Mouse (Mus musculus) lung, adult 2 months (tissue): ENCODE measurements around the gene Epop. TPM values are rescaled to one million over a fixed set of nuclear protein-coding genes. Genes with fewer than 3 reads are reported as not detected.
"Not testable (repeated sequence)": the region's sequence is repeated elsewhere in the genome, so short reads cannot be mapped to it uniquely, and the experiment has no call there.

Experiments
- DNase-seq: peaks from one replicate; pipeline ENCODE4 v3.0.0; 2022
- H3K4me1 ChIP-seq: fragments of 200-500 bp; 2 replicates; pipeline ENCODE4 v1.6.1; 2011; ENCODE audit warnings: low read length; ENCODE audit not compliant: control insufficient read depth, insufficient read depth
- H3K4me3 ChIP-seq: fragments of 200-500 bp; replicated peaks from 2 replicates; pipeline ENCODE3; 2011; ENCODE audit warnings: low read depth, mild to moderate bottlenecking, control low read depth, low read length; ENCODE audit errors: extremely low read depth
- CTCF ChIP-seq: fragments of 200-500 bp; IDR thresholded peaks from 2 replicates; pipeline ENCODE4 v1.5.1; 2011; ENCODE audit warnings: mild to moderate bottlenecking, low read length, control low read depth; ENCODE audit not compliant: insufficient read depth
- POLR2A ChIP-seq: fragments of 200-500 bp; IDR thresholded peaks from 2 replicates; pipeline ENCODE4 v1.6.1; 2011; ENCODE audit warnings: low read depth, mild to moderate bottlenecking, control low read depth, low read length, borderline replicate concordance; ENCODE audit errors: extremely low read depth
- WGBS: fragments of 180-500 bp; shearing (Covaris S2); methylation state at CpG from one replicate; pipeline ENCODE4 v1.1.7; 2018; 5-methylcytosine and 5-hydroxymethylcytosine counted together
- polyA plus RNA-seq: library from polyadenylated mRNA; depleted of rRNA; stranded (reverse); fragments of >200 nt; gene quantifications from 2 replicates; pipeline ENCODE4 v1.2.3, GENCODE M21; 2012

Epop gene
- polyA plus RNA-seq, 1 experiment, result 6.4 TPM

DNA sequence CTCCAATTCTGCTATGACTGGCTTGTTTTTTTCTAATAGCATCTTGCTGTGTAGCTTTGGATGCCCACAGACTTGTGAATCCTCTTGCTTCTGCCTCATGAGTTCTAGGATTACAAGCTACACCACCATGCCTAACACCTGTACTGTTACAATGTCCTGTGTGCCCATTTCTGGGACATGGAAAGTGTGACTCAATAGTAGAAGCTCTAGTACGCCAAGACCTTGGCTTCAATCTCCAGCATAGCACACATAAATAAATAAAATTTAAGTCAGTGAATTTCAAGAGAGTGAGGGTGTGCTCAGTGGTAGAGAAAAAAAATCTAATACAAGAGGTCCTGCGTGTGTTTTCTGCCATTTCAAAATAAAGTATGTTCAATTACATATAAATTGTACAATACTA is 24.7 kb upstream of the Epop start:
- no peak overlapping the region for H3K4me3 ChIP-seq
- H3K4me1 ChIP-seq, result peaks cover 3% of the 10 kb centered on the region; the same call in 1 of the 2 replicates
- no peak for TF ChIP-seq POLR2A
- TF ChIP-seq CTCF, result no peak
- no peak for DNase-seq
- 84% methylated on average over 2 of the region's 2 CpGs for WGBS

DNA sequence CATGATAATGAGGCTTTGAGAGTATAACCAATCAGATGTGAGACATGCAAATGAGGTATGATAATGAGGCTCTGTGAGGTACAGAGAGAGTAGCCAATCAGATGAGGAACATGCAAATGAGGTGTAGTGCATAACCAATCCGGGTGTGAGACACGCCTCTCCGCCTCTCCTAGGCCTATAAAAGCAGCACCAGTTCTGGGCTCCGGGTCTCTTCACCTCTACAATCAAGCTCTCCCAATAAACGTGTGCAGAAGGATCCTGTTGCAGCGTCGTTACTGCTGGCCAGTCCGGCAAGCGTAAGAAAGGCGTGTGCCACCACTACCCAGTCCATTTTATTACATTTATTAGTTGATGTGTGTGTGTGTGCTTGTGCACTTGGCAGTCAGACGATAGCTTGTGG is 23.9 kb upstream of the Epop start:
- not testable (repeated sequence) for H3K4me3 ChIP-seq, H3K4me1 ChIP-seq, DNase-seq
- 89% methylated on average over 11 of the region's 11 CpGs for WGBS

DNA sequence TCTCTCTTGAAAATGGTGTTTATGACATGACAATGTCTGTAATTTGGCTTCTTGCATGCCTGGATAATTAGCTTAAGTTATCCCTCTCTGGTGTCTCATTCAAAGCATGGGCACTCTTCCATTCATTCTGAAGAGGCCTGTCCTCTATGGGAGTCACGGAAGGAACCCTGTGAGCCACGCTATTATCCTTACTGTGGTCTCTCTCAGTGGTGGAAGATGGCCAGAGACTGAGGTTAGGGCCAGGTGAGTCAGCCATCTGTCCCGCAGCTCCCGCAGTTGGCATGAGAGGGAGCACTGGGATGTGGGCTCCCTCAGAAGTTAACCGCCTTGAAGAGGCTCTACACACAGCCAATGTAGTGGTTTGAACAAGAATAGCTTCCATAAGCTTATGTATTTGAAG is 20.8 kb upstream of the Epop start:
- Histone ChIP-seq H3K4me1 (no peaks in the 10 kb centered on the region), H3K4me3 (no peak overlapping the region)
- TF ChIP-seq POLR2A (no peak), CTCF (no peak)
- DNase-seq, result no peak
- WGBS, result 56% methylated on average over 5 of the region's 5 CpGs

DNA sequence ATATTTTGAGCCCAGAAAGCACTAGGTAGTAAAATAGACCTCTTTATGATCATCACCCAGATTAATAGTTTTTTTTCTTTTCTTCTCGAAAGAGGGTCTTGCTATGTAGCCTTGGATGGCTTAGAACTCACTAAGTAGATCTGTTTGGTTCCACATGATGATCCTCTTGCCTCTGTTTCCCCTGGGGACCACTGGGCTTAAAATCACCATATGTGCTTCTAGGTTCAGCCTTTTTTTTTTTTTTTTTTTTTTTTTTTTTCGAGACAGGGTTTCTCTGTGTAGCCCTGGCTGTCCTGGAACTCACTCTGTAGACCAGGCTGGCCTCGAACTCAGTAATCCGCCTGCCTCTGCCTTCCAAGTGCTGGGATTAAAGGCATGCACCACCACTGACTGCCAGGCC is 19.0 kb upstream of the Epop start:
- WGBS, result 85% methylated on average over 3 of the region's 4 CpGs
- not testable (repeated sequence) for H3K4me3 ChIP-seq, DNase-seq, H3K4me1 ChIP-seq

DNA sequence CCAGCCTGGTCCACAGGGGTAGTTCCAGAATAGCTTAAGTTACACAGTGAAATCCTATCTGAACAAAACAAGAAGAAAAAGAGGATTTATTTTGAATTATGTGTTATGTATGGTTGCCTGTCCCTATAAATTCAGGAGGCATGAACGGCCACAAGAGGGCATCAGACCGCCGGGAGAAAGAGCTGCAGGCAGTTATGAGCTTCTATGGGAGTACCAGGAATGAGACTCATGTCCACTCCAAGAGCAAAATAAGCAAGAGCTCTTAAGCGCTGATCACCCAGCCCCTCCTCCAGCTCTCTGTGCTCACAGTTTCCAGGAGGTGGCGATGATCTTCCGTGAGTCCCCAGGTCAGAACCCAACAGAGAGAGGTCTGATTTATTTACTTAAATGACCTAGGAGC is 15.3 kb upstream of the Epop start:
- Histone ChIP-seq H3K4me1 (no peaks in the 10 kb centered on the region), H3K4me3 (no peak overlapping the region)
- TF ChIP-seq CTCF (peak; percentile 84), POLR2A (no peak)
- 9% methylated on average over 6 of the region's 6 CpGs for WGBS
- DNase-seq, result peak; percentile 72

DNA sequence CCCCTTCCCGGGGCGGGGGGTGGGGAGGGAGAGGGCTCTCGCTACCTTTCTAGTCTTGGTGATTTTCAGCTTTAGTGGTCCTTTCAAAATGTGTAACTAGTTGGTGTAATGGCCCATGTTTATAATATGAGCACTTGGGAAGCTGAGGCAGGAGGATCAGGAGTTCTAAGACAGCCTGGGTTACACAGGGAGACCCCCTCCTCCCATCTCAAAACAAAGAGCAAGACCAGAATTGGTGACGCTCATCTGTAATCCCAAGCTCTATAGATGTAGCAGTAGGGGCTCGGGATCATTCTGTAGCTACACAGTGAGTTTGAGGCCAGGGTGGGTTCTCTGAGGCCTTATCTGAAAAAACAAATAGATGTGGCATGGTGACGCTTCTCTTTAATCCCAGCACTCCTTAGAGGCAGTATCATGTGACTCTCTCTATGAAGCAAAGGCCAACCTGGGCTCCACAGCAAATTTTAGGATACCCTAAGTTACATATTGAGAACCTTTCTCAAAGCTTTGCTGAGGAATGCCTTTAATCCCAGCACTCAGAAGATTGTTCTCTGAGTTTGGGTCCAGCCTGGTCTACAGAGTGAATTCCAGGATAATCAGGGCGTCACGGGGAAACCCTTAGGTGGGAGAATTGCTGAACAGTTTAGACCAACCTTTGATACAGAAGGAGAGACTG is 14.0 kb upstream of the Epop start:
- no peaks in the 10 kb centered on the region for H3K4me1 ChIP-seq
- TF ChIP-seq POLR2A, result no peak
- TF ChIP-seq CTCF, result no peak
- H3K4me3 ChIP-seq, result no peak overlapping the region
- 67% methylated on average over 8 of the region's 8 CpGs for WGBS
- no peak for DNase-seq

DNA sequence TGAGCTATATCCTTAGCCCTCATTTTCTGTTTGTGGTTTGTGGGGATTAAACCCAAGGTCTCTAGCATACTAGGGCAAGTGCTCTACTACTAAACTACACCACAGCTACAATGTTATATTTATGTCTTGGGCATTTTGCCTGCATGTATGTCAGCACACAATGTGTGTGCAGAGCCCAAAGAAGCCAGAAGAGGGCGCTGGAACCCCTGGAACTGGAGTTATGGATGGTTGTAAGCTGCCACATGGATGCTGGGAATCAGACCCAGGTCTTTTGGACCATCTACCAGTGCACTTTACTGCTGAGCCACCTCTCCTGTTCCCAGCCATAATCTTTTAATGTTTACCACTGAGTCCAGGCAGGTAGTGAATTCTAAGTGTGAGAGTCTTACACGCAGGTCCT is 13.2 kb upstream of the Epop start:
- TF ChIP-seq POLR2A (no peak), CTCF (no peak)
- 49% methylated on average over 2 of the region's 2 CpGs for WGBS

DNA sequence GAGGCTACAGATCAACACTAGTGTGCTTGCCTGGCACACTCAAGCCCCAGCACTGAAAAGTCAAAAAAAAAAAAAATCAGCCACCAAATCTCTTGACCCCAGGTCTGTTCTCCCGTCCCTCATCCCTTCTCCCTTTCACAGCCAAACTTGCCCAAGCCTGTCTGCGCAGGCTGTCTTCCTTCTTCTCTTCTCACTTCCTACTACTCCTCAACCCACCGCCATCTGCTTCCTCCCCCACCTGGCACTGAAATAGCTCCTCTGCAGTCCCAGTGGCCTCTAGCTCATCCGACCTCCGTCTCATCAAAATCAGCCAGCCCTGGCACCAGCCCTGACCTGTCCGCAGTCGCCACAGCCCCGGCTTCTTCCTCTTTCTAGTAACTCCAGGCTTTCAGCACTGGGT is 12.2 kb upstream of the Epop start:
- TF ChIP-seq POLR2A (no peak), CTCF (no peak)
- no peak for DNase-seq
- no peaks in the 10 kb centered on the region for H3K4me1 ChIP-seq
- no peak overlapping the region for H3K4me3 ChIP-seq
- WGBS, result 36% methylated on average over 8 of the region's 8 CpGs

More for the DNA sequence above, 13.2 kb upstream of the Epop start:
- no peaks in the 10 kb centered on the region for H3K4me1 ChIP-seq
- no peak for DNase-seq
- no peak overlapping the region for H3K4me3 ChIP-seq

DNA sequence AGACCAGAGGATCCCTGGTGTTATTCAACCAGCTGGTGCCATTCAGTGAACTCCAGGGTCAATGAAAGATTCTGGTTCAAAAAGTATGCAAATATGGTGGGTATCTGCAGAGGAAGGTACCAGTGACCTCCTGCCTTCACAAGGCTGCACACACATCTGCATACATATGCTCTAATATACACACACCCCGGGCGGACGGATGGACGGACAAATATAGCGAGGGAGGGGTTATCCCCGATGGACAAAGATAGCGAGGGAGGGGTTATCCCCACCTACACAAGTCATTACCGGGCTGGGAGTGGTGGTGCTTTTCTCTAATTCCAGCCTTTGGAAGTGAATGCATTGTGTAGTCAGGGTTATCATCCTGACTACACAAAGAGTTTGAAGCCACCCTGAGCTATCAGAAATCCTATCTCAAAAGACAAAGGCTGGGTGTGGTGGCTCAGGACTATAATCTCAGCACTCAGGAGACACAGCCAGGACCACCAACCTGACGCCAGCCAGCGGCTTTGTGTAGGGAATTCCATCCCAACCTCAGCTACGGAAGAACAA is 6.0 kb upstream of the Epop start:
- DNase-seq, result no peak
- Histone ChIP-seq H3K4me3 (no peak overlapping the region), H3K4me1 (no peaks in the 10 kb centered on the region)
- WGBS, result 60% methylated on average over 11 of the region's 11 CpGs
- TF ChIP-seq CTCF (no peak), POLR2A (no peak)

DNA sequence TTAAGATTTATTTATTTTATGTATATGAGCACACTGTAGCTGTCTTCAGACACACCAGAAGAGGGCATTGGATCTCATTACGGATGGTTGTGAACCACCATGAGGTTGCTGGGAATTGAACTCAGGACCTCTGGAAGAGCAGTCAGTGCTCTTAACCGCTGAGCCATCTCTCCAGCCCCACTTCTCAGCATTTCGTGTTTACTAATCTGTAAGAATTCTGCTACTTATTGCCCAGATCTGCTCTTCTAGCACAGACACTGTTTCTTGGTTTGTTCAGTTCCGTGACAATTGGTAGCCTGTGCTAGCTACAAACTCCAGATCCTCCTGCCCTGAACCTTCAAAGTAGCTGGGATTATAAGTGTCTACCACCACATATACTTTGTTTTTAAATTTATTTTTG is 2.9 kb upstream of the Epop start:
- not testable (repeated sequence) for DNase-seq, H3K4me3 ChIP-seq, H3K4me1 ChIP-seq
- 87% methylated on average over 4 of the region's 4 CpGs for WGBS

DNA sequence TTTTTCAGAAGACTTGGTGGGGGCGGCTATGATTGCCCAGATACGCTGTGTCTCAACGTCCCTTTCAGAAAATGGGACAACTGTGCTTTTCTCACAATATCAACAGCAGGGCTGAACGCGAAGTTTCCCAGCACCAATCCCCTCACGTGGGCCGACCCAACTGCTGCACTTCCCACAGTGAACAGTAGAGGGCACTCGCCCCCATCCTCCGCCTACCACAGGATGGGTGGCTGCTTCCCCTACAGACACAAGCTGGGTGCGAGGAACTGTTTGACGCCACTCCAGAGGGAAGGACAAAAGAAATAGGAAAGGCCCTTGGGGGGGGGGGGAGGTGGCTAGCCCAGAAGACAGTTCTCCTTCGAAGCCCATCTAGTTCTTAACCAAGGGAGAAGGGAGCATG is 2.4 kb upstream of the Epop start:
- TF ChIP-seq CTCF (peak; percentile 94), POLR2A (no peak)
- Histone ChIP-seq H3K4me1 (0 out of 2 replicates have a peak, but pooled peaks cover 4% of the 10 kb centered on the region), H3K4me3 (no peak overlapping the region)
- peak; percentile 83 for DNase-seq
- WGBS, result 5% methylated on average over 12 of the region's 12 CpGs

DNA sequence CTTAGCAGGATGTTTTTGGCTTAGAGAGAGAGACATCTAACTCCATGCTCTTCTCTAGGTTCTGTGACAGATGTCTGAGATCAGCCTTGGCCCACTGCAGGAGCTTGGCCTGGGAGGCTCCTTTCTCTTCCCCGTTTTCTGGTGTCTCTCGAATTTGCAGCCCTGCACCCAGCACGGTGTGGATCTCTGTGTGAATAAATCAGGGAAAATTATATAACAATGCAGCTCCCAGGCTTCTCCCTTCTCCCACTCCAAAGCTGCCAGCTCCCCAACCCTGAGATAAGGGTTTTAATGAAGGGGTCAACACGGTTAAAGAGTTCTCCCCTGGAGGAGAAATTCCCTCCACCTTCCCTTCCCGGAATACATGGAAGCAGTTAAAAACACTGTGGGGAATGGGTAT is 2.0 kb upstream of the Epop start:
- no peak for DNase-seq
- 17% methylated on average over 5 of the region's 5 CpGs for WGBS
- no peak for TF ChIP-seq POLR2A
- no peak for TF ChIP-seq CTCF
- Histone ChIP-seq H3K4me1 (0 out of 2 replicates have a peak, but pooled peaks cover 4% of the 10 kb centered on the region), H3K4me3 (no peak overlapping the region)
